ENCODE assay signal across 15 mouse cellular contexts in the genomic region with DNA sequence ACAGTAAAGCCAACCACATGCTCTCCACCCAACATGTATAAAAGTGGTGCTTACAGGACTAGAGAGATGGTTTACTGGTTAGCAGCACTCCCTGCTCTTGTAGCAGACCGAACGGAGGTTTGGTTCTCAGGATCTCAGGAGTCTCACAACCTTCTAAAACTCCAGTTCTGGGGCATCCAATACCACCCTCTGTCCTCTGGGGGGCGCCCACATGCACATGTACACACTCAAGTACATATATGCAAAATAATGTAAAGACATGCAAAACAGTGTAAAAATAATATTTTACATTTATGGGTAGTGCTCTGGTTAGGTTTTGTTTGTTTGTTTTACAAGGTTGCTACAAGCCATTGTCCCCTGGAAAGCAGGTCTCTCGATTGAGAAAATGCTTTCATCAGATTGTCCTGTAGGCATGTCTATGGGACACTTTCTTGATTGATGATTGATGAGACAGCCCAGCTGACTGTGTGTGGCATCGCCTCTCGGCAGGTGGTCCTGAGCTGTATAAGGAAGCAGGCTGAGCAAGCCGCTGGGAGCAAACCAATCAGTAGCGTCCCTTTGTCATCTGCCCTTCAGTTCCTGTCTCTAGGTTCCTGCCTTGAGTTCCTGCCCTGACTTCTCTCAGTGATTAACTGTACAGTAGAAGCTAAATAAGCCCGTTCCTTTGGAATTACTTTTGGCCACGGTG. TPM values are rescaled to one million over a fixed set of nuclear protein-coding genes. Genes with fewer than 3 reads are reported as not detected.
DNase-seq lines count a peak whose midpoint lies in the region; ATAC-seq and TF ChIP-seq lines count a peak whose summit lies in the region.
"Had no signal": no experiment of that assay in that cellular context is flagged by ENCODE, and none has a peak within 500 bp of the region (broad histone marks: within the 10 kb centered on the region; RNA-seq: fewer than 3 reads in every experiment).

No protein-coding gene starts in this region.

- no peaks in the 10 kb centered on the region for H3K36me3 ChIP-seq in E14TG2a.4 (ENCODE audit: insufficient read depth, low read length)
- H3K36me3 ChIP-seq in liver, embryonic 14.5 days (replicated peaks; ENCODE audit: control insufficient read depth, insufficient read depth, low read depth), result no peaks in the 10 kb centered on the region
- H3K36me3 ChIP-seq: embryonic facial prominence, embryonic 15.5 days; forebrain, embryonic 12.5 days; limb, embryonic 15.5 days had no signal

- H3K9me3 ChIP-seq in E14TG2a.4 (ENCODE audit: low read length), result no peaks in the 10 kb centered on the region
- no peaks in the 10 kb centered on the region for H3K9me3 ChIP-seq in liver, embryonic 14.5 days (ENCODE audit: control insufficient read depth, low read length)
- H3K9me3 ChIP-seq: embryonic facial prominence, embryonic 15.5 days; forebrain, embryonic 12.5 days had no signal

- WGBS in liver, embryonic 14.5 days (ENCODE audit: insufficient replicate concordance), result 63% methylated on average over 10 of the region's 10 CpGs

- TF ChIP-seq CTCF in layer of hippocampus, adult 2 months (conservative IDR thresholded peaks at IDR 0.05), result peak; percentile 69
- TF ChIP-seq CTCF in E14TG2a.4 (conservative IDR thresholded peaks at IDR 0.05; ENCODE audit: low read length), result peak; percentile 81
- TF ChIP-seq CTCF in liver, embryonic 14.5 days (IDR thresholded peaks at IDR 0.05; ENCODE audit: low read depth), result peak; percentile 35; the same call in 1 of the 2 replicates

- TF ChIP-seq EP300 in liver, embryonic 14.5 days (IDR thresholded peaks at IDR 0.05; ENCODE audit: low read depth), result no peak

- H3K4me2 ChIP-seq in liver, embryonic 14.5 days (ENCODE audit: low read depth), result no peak overlapping the region
- H3K4me2 ChIP-seq: embryonic facial prominence, embryonic 15.5 days; forebrain, embryonic 12.5 days; heart, embryonic 11.5 days; limb, embryonic 15.5 days had no signal

- no peak for DNase-seq in layer of hippocampus, adult 2 months (ENCODE audit: low spot score in 2 of 2)
- DNase-seq in layer of hippocampus, postnatal 36 days, result no peak
- peak; percentile 21 for DNase-seq in 416B (ENCODE audit: low read depth)
- DNase-seq in liver, embryonic 14.5 days (ENCODE audit: low read depth in 3 of 3, low spot score in 3 of 3), result no peak
- no peak for DNase-seq in urinary bladder, postnatal 25 days (ENCODE audit: low spot score)
- DNase-seq in layer of hippocampus, adult 11-12 months (ENCODE audit: low spot score), result no peak
- DNase-seq: cerebellum, adult 18-20 months; heart, postnatal 4 days; kidney, postnatal 14 days had no signal

- H3K27ac ChIP-seq in layer of hippocampus, adult 2 months, result no peak overlapping the region
- H3K27ac ChIP-seq in liver, embryonic 14.5 days, result no peak overlapping the region
- H3K27ac ChIP-seq: embryonic facial prominence, embryonic 15.5 days; forebrain, embryonic 12.5 days; limb, embryonic 15.5 days had no signal

- no peak overlapping the region for H3K9ac ChIP-seq in liver, embryonic 14.5 days (replicated peaks)
- H3K9ac ChIP-seq: embryonic facial prominence, embryonic 15.5 days; forebrain, embryonic 12.5 days; limb, embryonic 15.5 days had no signal

- H3K4me3 ChIP-seq in layer of hippocampus, adult 2 months, result no peak overlapping the region
- no peak overlapping the region for H3K4me3 ChIP-seq in E14TG2a.4 (replicated peaks; ENCODE audit: low read length)
- H3K4me3 ChIP-seq in liver, embryonic 14.5 days (ENCODE audit: insufficient read depth in 1 of 2, low read depth in 2 of 2, low read length in 2 of 2), result no peak overlapping the region
- H3K4me3 ChIP-seq: embryonic facial prominence, embryonic 15.5 days; forebrain, embryonic 12.5 days; limb, embryonic 15.5 days had no signal

- H3K27me3 ChIP-seq in E14TG2a.4 (ENCODE audit: insufficient read depth, low read length), result no peaks in the 10 kb centered on the region
- no peaks in the 10 kb centered on the region for H3K27me3 ChIP-seq in liver, embryonic 14.5 days (ENCODE audit: control insufficient read depth, insufficient read depth, low read length)
- H3K27me3 ChIP-seq: embryonic facial prominence, embryonic 15.5 days; forebrain, embryonic 12.5 days; limb, embryonic 15.5 days had no signal

- H3K4me1 ChIP-seq in E14TG2a.4 (replicated peaks; ENCODE audit: low read depth, low read length), result peaks cover 58% of the 10 kb centered on the region
- peaks cover 13 to 14% of the 10 kb centered on the region in 2 experiments for H3K4me1 ChIP-seq in liver, embryonic 14.5 days (replicated peaks; ENCODE audit: control insufficient read depth in 2 of 2, insufficient read depth in 2 of 2, low read length in 1 of 2)

- ATAC-seq in liver, embryonic 14.5 days (ENCODE audit: insufficient read depth), result no peak
- ATAC-seq: midbrain, embryonic 16.5 days had no signal

RNA-seq across cellular contexts. Expression of gene Pdcd5, which starts 4.4 kb away (rescaled TPM):
- 10 to 100 TPM; 71.8 to 72.4 TPM for total RNA-seq in layer of hippocampus, adult 2 months (2021)
- total RNA-seq in layer of hippocampus, postnatal 36 days (2021), result 10 to 100 TPM; 73.9 to 84.1 TPM
- 30.5 and 85.7 TPM in 2 replicates for polyA plus RNA-seq in liver, embryonic 14.5 days (2012; rRNA removed)
- 151 and 161 TPM in 2 replicates for polyA plus RNA-seq in liver, embryonic 14.5 days (2014; fragmentation: Nextera tagmentation; extraction: Ambion mirVana)
